In the genomic region with DNA sequence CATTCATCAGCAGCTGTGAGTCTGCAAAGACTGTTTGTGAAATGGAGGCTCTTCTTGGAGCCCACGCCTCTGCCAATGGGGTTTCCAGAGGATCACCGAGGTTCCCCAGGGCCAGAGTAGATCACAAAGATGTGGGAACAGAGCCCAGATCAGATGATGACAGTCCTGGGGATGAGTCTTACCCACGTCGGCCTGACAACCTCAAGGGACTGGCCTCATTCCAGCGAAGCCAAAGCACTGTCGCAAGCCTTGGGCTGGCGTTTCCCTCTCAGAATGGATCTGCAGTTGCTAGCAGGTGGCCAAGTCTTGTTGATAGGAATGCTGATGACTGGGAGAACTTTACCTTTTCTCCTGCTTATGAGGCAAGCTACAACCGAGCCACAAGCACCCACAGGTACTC, we compare ENCODE assay signal across 20 mouse cellular contexts.
DNase-seq lines count a peak whose midpoint lies in the region; ATAC-seq lines count a peak whose summit lies in the region.
"Had no signal": no experiment of that assay in that cellular context is flagged by ENCODE, and none has a peak within 500 bp of the region (broad histone marks: within the 10 kb centered on the region; RNA-seq: fewer than 3 reads in every experiment).

No protein-coding gene starts in this region.

- no peaks in the 10 kb centered on the region for H3K4me1 ChIP-seq in forebrain, embryonic 11.5 days (replicated peaks; ENCODE audit: control insufficient read depth, insufficient read depth, low read length)
- H3K4me1 ChIP-seq: forebrain, embryonic 13.5 days; midbrain, embryonic 15.5 days; neural tube, embryonic 15.5 days had no signal

- no peak overlapping the region for H3K27ac ChIP-seq in forebrain, embryonic 11.5 days (ENCODE audit: low read depth, low read length)
- H3K27ac ChIP-seq: forebrain, embryonic 13.5 days; layer of hippocampus, adult 2 months; midbrain, embryonic 15.5 days; neural tube, embryonic 15.5 days had no signal

- no peak for ATAC-seq in inflammation-experienced regulatory T-cells, adult 6 months
- no peak for ATAC-seq in forebrain, embryonic 11.5 days (replicated peaks; ENCODE audit: low FRiP score)
- ATAC-seq: CD4-positive, CD25-positive, alpha-beta regulatory T cell, adult 4 months; forebrain, embryonic 13.5 days; midbrain, embryonic 15.5 days had no signal

- DNase-seq in left cerebral cortex, postnatal 4 days, result peak; percentile 1
- DNase-seq in left cerebral cortex, adult 8-10 months (ENCODE audit: low spot score in 2 of 2), result no peak
- peak; percentile 42 for DNase-seq in adipocyte (ENCODE audit: low spot score)
- peak; percentile 27 for DNase-seq in brain, adult 2 months (ENCODE audit: low read depth, low spot score)
- no peak for DNase-seq in forebrain, embryonic 11.5 days (ENCODE audit: low spot score)
- DNase-seq in heart, postnatal 14 days, result no peak
- DNase-seq: gastrocnemius, postnatal 25 days; kidney, adult 2 months; kidney, postnatal 10 days; liver; lung, postnatal 10 days; right cerebral cortex, postnatal 14 days; thymus, adult 2 months had no signal

- H3K4me2 ChIP-seq in forebrain, embryonic 11.5 days (ENCODE audit: low read depth, low read length, severe bottlenecking), result no peak overlapping the region
- H3K4me2 ChIP-seq: forebrain, embryonic 13.5 days; midbrain, embryonic 15.5 days; neural tube, embryonic 15.5 days had no signal

- intact Hi-C loops in left cerebral cortex, postnatal 4 days (cut with DNase I), result no loop called here
- intact Hi-C loops in heart, postnatal 14 days (cut with DNase I), result no loop called here

- no peak overlapping the region for H3K9ac ChIP-seq in forebrain, embryonic 11.5 days (ENCODE audit: low read length)
- H3K9ac ChIP-seq: forebrain, embryonic 13.5 days; midbrain, embryonic 15.5 days; neural tube, embryonic 15.5 days had no signal

- no peak overlapping the region for H3K4me3 ChIP-seq in forebrain, embryonic 11.5 days (ENCODE audit: low read depth, low read length)
- H3K4me3 ChIP-seq: forebrain, embryonic 13.5 days; layer of hippocampus, adult 2 months; megakaryocyte, embryonic 14.5 days; midbrain, embryonic 15.5 days; neural tube, embryonic 15.5 days had no signal

- WGBS in forebrain, embryonic 11.5 days, result 86% methylated on average over 8 of the region's 8 CpGs

- H3K27me3 ChIP-seq in forebrain, embryonic 11.5 days (ENCODE audit: control insufficient read depth, insufficient read depth, low read length), result no peaks in the 10 kb centered on the region
- H3K27me3 ChIP-seq: forebrain, embryonic 13.5 days; megakaryocyte, embryonic 14.5 days; midbrain, embryonic 15.5 days; neural tube, embryonic 15.5 days had no signal

- H3K9me3 ChIP-seq in forebrain, embryonic 11.5 days (ENCODE audit: control insufficient read depth, low read length), result no peaks in the 10 kb centered on the region
- H3K9me3 ChIP-seq: forebrain, embryonic 13.5 days; megakaryocyte, embryonic 14.5 days; midbrain, embryonic 15.5 days; neural tube, embryonic 15.5 days had no signal

- no peaks in the 10 kb centered on the region for H3K36me3 ChIP-seq in forebrain, embryonic 11.5 days (ENCODE audit: control insufficient read depth, insufficient read depth, low read length)

Comparison
In these comparisons a context has a peak if more than half of its experiments do, and no peak if none do; other contexts are left out.
1. DNase-seq: peak in left cerebral cortex, postnatal 4 days (single experiment), adipocyte (single experiment) and brain, adult 2 months (single experiment); none in left cerebral cortex, adult 8-10 months (0 of 2), forebrain, embryonic 11.5 days (single experiment) and heart, postnatal 14 days (0 of 2).